21 mouse cellular contexts compared by ENCODE assay signal in the genomic region with DNA sequence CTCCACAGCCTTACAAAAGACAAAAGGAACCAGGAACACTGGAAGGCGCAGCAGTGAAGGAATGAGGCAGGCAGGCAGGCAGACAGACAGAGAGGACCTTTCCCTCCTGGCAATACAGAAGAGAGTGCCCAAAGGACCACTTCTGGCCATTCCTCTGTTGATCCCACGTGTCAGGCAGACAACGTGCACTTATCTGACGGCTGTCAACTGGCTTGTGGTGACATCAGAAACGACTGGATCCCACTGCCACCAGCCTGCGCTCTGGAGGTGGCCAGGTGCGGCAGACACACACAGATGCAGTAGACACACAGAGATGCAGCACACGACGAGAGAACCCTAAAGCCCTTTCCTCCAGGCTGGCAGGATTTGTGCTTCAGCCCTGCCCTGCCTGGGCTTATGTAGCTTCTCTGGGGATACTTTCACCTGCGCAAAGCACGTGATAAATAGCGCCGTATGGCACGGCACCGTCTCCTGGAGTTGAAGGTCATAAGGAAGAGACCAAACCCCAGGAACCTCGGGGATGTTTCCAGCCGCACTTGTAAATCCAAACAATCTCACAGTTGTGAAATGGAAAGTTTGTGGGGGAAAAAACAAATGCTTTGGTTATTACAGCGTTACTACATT.
DNase-seq lines count a peak whose midpoint lies in the region; ATAC-seq and TF ChIP-seq lines count a peak whose summit lies in the region.
"Had no signal": no experiment of that assay in that cellular context is flagged by ENCODE, and none has a peak within 500 bp of the region (broad histone marks: within the 10 kb centered on the region; RNA-seq: fewer than 3 reads in every experiment).

No protein-coding gene starts in this region.

- no peak for ATAC-seq in heart, embryonic 16.5 days (replicated peaks; ENCODE audit: extremely low read depth, insufficient read depth, low FRiP score)
- ATAC-seq in intestine, embryonic 14.5 days (replicated peaks; ENCODE audit: low FRiP score, low TSS enrichment, low read depth): no peak
- ATAC-seq in intestine, postnatal 0 days: peak; percentile 70
- no peak for ATAC-seq in megakaryocyte progenitor cell, adult 5-6 weeks (replicated peaks; ENCODE audit: poor library complexity)
- ATAC-seq: forebrain, embryonic 14.5 days had no signal

- H3K4me2 ChIP-seq in heart, embryonic 16.5 days (ENCODE audit: low read depth, low read length): peak overlapping the region; percentile 28; the same call in 1 of the 2 replicates
- H3K4me2 ChIP-seq in intestine, embryonic 14.5 days (ENCODE audit: low read length): 0 out of 2 replicates have a peak overlapping the region, but pooled peaks have one; percentile 12
- peak overlapping the region; percentile 45 for H3K4me2 ChIP-seq in intestine, postnatal 0 days (replicated peaks; ENCODE audit: low read depth)
- H3K4me2 ChIP-seq: embryonic facial prominence, embryonic 13.5 days; hindbrain, embryonic 14.5 days; limb, embryonic 13.5 days; liver, embryonic 13.5 days; lung, embryonic 15.5 days; neural tube, embryonic 13.5 days had no signal

- no peaks in the 10 kb centered on the region for H3K27me3 ChIP-seq in heart, embryonic 16.5 days (ENCODE audit: control insufficient read depth, insufficient read depth, low read length)
- H3K27me3 ChIP-seq in intestine, embryonic 14.5 days (replicated peaks; ENCODE audit: control insufficient read depth, insufficient read depth, low read length): no peaks in the 10 kb centered on the region
- H3K27me3 ChIP-seq in intestine, postnatal 0 days (replicated peaks; ENCODE audit: control insufficient read depth, insufficient read depth, low read length): no peaks in the 10 kb centered on the region
- H3K27me3 ChIP-seq: embryonic facial prominence, embryonic 13.5 days; liver, embryonic 13.5 days; lung, embryonic 15.5 days; neural tube, embryonic 13.5 days had no signal

- no peak for DNase-seq in heart, postnatal 4 days
- DNase-seq in intestine, embryonic 14.5 days (ENCODE audit: low spot score): no peak
- peak; percentile 6 for DNase-seq in thymus, postnatal 25 days
- no peak for DNase-seq in frontal cortex, postnatal 36 days (ENCODE audit: low spot score in 2 of 2)
- DNase-seq: adrenal gland, adult 8-10 months; cerebellum, adult 9-10 months; gastrocnemius, postnatal 25 days; kidney, adult 11 months; liver, embryonic 13.5 days; lung, postnatal 4 days; right cerebral cortex, postnatal 14 days had no signal

- no peak overlapping the region for H3K9ac ChIP-seq in heart, embryonic 16.5 days (ENCODE audit: low read length)
- H3K9ac ChIP-seq in intestine, embryonic 14.5 days (ENCODE audit: low read length): no peak overlapping the region
- H3K9ac ChIP-seq in intestine, postnatal 0 days (ENCODE audit: low read depth, low read length): no peak overlapping the region
- H3K9ac ChIP-seq: embryonic facial prominence, embryonic 13.5 days; hindbrain, embryonic 14.5 days; limb, embryonic 13.5 days; liver, embryonic 13.5 days; lung, embryonic 15.5 days; neural tube, embryonic 13.5 days had no signal

- no peak overlapping the region for H3K27ac ChIP-seq in heart, embryonic 16.5 days (ENCODE audit: low read length)
- H3K27ac ChIP-seq in intestine, embryonic 14.5 days (ENCODE audit: low read depth): no peak overlapping the region
- H3K27ac ChIP-seq in intestine, postnatal 0 days (ENCODE audit: low read depth, low read length): no peak overlapping the region
- H3K27ac ChIP-seq: embryonic facial prominence, embryonic 13.5 days; hindbrain, embryonic 14.5 days; limb, embryonic 13.5 days; liver, embryonic 13.5 days; lung, embryonic 15.5 days; midbrain, embryonic 10.5 days; neural tube, embryonic 13.5 days had no signal

- H3K9me3 ChIP-seq in heart, embryonic 16.5 days (replicated peaks; ENCODE audit: control insufficient read depth, low read length): no peaks in the 10 kb centered on the region
- H3K9me3 ChIP-seq in intestine, embryonic 14.5 days (ENCODE audit: control insufficient read depth, low read length): no peaks in the 10 kb centered on the region
- H3K9me3 ChIP-seq in intestine, postnatal 0 days (ENCODE audit: control insufficient read depth): no peaks in the 10 kb centered on the region
- H3K9me3 ChIP-seq: embryonic facial prominence, embryonic 13.5 days; limb, embryonic 13.5 days; liver, embryonic 13.5 days; lung, embryonic 15.5 days; midbrain, embryonic 10.5 days; neural tube, embryonic 13.5 days had no signal

- peaks cover 6% of the 10 kb centered on the region for H3K4me1 ChIP-seq in heart, embryonic 16.5 days (ENCODE audit: control insufficient read depth, insufficient read depth, low read length)
- H3K4me1 ChIP-seq in intestine, embryonic 14.5 days (replicated peaks; ENCODE audit: control insufficient read depth, insufficient read depth, low read length): 0 out of 2 replicates have a peak, but pooled peaks cover 11% of the 10 kb centered on the region
- no peaks in the 10 kb centered on the region for H3K4me1 ChIP-seq in intestine, postnatal 0 days (replicated peaks; ENCODE audit: control insufficient read depth, insufficient read depth, low read length)
- H3K4me1 ChIP-seq: liver, embryonic 13.5 days; lung, embryonic 15.5 days; midbrain, embryonic 10.5 days; neural tube, embryonic 13.5 days had no signal

- TF ChIP-seq CTCF in intestine, postnatal 0 days (IDR thresholded peaks at IDR 0.05; ENCODE audit: low read depth): no peak

- H3K36me3 ChIP-seq in heart, embryonic 16.5 days (ENCODE audit: control insufficient read depth, insufficient read depth): no peaks in the 10 kb centered on the region
- H3K36me3 ChIP-seq in intestine, embryonic 14.5 days (ENCODE audit: control insufficient read depth, insufficient read depth, low read length): no peaks in the 10 kb centered on the region
- no peaks in the 10 kb centered on the region for H3K36me3 ChIP-seq in intestine, postnatal 0 days (ENCODE audit: control insufficient read depth, insufficient read depth)
- H3K36me3 ChIP-seq: embryonic facial prominence, embryonic 13.5 days; limb, embryonic 13.5 days; liver, embryonic 13.5 days; lung, embryonic 15.5 days; midbrain, embryonic 10.5 days; neural tube, embryonic 13.5 days had no signal

- H3K4me3 ChIP-seq in heart, embryonic 16.5 days (ENCODE audit: low read length): no peak overlapping the region
- H3K4me3 ChIP-seq in intestine, embryonic 14.5 days (ENCODE audit: low read depth, low read length): no peak overlapping the region
- H3K4me3 ChIP-seq in intestine, postnatal 0 days (ENCODE audit: low read depth, low read length): 0 out of 2 replicates have a peak overlapping the region, but pooled peaks have one; percentile 2
- H3K4me3 ChIP-seq: embryonic facial prominence, embryonic 13.5 days; limb, embryonic 13.5 days; liver, embryonic 13.5 days; lung, embryonic 15.5 days; midbrain, embryonic 10.5 days; neural tube, embryonic 13.5 days had no signal

- 48% methylated on average over 18 of the region's 18 CpGs for WGBS in heart, embryonic 16.5 days
- WGBS in intestine, embryonic 14.5 days: 50% methylated on average over 18 of the region's 18 CpGs
- 29% methylated on average over 18 of the region's 18 CpGs for WGBS in intestine, postnatal 0 days
